Mouse (Mus musculus) thymus, postnatal 4 days (tissue): ENCODE data around the gene Tfeb.

ENCODE experiments used
- DNase-seq: peaks from one replicate; pipeline ENCODE4 v3.0.0; 2021

Gene Tfeb

DNA sequence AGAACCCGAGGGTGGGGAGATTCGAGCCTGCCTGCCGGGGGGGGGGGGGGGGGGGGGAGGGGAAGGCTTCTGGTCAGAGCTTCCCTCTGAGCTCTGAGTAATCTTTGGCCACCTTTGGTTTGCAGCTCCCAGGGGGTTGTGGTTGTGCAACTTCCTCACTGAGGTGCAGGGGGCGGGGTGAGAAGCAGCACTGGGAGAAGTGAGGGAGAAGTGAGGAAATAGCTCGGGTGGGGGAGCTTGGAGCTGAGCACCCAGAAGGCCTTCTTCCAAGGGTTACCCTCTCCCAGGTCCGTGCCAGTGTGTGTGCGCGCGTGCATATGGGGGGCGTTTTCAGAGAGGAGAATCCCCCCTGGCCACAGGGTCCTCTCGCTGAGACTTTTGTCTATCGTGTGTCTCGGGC is 17.4 kb downstream of the Tfeb start:
- peak; percentile 32 for DNase-seq

DNA sequence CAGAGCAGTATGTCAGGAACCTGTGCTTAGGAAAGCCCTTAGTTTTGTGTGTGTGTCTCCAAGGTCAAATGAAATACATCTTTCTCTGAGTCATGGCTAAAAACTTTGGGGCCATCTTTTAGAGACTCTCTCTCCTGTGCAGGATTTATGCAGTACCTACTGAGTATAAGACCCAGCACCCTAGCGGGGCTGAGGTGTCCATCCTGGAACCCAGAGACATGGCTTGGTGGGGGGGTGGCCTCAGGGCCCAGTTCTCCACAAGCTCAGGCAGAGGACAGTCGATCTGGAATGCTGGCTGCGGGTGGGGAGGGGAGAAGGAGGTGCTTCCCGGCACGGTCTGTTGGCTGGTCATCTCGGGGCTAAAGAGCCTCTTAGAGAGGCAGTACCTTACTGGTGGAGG is 19.5 kb downstream of the Tfeb start:
- DNase-seq: no peak

DNA sequence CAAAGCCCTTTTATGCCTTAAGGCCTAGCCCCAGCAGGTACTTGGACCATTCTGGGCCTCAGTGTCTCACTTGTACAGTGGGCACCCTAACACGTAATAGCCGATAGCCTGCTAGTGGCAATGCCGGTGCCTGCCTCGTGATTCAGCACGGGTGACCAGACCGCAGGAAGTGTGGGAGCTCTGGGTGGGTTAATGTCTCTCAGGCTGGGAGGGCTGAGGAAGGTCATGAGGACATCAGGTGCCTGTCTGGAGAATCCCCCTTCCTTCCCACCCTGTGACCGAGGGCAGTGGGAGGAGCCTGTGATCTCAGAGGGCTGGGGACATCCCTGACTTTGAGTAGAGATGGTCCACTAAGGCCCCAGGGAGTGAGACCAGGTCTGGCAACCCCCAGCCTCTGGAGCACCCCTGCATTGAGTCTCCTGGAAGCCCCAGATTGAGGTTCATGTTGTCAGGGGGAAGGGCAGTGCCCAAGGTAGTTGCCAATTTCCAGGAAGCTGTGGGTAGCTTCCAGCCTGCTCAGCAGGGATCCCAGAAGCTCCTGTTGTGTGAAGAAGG is 20.3 kb downstream of the Tfeb start:
- DNase-seq: no peak

DNA sequence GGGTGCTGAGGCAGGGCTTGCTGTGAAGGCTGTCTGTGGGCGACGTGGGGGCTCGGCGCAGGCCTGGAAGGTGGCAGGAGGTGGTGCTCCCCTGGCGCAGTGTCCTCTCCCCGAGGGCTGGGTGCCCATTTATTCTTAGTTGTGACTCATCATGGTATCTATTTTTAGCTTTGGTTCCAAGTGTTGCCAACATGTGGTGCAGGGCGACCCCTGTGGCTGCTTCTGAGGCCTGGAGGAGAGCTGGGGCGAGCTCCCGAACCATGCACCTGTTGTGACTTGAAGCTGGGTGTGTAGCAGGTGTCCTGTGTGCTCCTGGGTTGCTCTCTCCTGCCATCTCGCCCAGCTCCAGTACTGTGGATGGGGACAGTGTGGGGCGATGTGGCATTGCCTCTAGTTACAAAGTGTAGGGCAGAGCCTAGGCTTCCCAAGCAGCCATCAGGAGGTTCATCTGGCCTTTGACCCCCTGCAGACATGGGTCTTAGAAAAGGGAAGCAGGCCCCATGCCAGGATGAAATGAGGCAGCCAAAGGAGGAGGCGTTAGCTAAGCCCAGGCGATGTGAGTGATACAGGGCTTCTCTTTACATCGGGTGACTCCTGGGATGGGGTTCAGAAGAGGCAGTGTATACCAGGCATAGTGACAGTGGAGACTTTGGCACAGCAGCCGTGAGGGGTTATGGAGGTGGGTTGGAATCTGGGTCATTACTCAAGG is 23.0 kb downstream of the Tfeb start:
- peak; percentile 54 for DNase-seq

DNA sequence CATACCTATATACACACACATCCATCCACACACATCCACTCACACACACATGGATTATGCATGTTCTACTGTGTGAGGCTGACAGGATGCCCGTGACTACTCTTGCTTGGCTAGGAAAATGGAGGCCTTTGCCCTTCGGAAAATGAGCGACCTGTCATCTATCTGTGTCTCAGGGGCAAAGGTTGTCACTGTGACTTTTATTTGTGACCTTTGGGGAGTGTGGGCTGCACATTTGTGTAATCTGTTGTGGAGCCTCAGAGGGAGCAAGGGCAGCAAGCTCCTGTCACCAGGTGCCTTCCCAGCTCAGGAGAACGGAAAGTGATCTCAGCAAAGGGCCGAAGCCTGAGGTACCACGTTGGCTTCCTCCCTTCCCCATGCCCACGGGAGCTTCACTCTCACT is 25.2 kb downstream of the Tfeb start:
- DNase-seq: no peak

DNA sequence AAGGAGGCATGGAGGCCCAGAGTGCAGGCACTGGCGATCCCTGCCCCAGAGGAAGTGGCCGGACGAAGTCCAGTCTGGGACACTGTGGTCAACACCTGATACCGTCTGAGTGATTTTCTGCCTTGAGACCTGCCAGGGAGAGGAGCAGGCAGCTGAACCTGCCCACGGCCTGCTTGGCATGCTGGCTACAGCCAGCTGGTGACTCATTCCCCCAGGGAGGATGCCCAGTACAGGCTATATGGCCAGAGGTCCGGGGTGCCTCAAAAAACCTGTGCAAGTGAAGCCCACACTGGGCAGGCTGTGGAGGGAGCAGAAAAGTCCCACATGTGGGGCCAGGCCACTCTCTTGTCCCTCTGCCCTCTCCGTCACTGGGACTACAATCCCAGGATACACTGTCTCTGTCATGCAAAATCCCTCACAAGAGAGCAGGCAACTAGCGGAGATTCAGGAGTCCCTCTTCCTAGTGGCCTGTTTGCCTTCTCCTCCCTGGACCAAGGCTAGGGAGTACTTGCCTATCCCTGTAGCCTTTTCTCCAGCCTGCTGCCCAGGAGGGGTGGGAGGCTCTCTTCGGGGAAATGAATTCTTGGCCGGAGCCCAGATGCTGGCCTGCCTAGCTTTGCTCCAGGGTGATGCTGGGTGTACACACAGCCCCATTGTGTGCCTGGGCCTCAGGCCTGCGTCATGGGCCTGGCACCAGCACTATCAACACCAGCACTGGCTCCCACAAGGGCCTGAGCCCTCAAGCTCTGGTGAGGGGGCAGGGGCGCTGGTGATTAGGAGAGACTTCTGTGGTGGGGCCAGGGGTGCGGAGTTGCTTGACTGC is 25.9 kb downstream of the Tfeb start:
- no peak for DNase-seq

DNA sequence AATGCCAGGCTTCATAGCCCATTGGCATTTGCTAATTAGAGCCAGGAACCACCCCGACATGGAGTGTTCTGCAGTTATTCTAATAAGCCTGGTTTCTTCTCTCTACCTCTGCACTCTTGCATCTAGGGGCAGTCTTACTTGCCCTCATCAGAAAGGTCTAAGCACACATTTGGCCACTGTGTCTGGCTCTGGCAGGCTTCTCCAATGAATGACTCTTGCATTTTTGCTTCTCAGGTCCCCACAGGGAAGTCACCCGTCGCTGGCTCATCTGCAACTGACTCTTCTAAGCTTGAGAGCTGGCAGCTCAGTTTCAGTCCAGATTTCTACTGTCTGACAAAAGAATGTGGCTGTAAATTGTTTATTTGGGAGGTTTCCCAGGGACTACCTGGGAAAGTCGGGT is 29.2 kb downstream of the Tfeb start:
- DNase-seq: no peak

DNA sequence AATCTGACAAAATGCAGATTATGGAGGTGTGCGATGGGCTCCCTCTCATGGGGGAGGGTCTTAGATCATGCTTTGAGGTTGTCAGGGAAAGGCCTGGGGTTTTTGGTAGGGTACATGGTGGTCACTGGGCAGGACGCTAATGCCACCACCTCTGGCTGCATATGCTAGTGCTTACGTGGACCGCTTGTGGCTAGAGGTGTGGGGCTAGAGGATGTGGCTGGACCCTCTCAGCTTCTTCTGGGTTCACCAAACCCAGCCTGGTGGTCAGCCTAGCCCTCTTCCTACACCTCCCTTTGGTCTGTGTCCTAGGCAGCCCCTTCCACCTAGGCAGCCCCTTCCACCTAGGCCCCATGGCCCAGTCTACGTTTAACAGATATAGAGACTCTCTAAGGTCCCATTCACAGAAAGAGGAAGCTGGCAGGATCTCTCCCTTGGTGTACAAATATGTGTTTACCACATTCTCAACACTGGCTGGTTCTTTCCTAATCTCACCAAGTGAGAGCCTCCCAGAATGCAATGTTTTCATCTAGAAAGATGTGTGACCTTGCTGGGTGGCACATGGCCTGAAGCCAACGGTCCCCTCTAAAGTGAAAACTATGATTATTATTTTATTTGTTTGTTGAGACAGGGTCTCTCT is 29.7 kb downstream of the Tfeb start:
- DNase-seq: no peak

DNA sequence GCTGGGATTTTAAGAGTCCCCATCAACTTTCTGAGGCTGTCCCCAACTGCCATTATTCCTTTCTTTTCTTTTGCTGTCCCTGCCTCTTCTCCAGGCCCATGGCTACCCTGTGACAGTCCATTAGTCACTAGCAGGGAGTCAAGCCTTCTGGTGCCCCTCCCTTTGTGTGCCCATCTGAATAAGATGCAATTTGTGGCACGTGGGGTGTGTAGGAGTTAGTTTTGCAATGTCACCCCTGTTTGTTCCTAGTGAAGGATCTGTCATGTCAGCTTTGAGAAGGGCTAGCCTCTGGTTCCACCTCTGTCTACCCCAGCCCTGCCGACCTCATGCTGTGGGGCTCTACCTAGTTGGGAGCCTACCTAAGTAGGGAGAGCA is 30.2 kb downstream of the Tfeb start:
- DNase-seq: no peak

DNA sequence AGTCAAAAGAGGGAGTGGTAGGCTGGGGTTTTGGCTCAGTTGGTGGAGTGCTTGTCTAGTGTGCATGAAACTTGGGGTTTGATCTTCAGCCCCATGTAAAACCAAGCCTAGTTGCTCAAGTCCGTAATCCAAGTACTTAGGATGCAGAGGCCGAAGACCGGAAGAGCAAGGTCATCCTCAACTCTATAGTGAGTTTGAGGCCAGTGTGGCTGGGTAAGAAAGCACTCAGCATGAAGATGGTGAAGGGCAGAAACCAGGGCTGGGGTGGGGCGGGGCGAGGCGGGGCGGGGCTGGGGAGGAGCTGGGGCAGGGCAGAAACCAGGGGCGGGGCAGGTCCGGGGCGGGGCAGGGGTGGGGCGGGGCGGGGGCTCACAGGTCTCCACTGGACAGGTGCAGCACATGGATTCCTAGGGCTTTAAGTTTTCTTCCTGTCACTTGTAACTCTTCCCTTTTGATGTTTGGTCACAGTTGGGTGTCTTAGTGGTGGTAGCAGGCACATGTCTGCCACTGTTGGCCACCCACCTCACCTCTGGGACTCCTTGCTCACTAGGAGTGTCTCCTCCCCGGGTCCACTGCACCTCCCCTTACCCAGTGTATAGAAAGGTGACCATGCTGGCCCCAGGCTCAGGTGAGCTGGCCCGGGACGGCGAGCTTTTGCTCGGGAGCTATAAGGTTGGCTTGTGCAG is 30.8 kb downstream of the Tfeb start:
- no peak for DNase-seq

DNA sequence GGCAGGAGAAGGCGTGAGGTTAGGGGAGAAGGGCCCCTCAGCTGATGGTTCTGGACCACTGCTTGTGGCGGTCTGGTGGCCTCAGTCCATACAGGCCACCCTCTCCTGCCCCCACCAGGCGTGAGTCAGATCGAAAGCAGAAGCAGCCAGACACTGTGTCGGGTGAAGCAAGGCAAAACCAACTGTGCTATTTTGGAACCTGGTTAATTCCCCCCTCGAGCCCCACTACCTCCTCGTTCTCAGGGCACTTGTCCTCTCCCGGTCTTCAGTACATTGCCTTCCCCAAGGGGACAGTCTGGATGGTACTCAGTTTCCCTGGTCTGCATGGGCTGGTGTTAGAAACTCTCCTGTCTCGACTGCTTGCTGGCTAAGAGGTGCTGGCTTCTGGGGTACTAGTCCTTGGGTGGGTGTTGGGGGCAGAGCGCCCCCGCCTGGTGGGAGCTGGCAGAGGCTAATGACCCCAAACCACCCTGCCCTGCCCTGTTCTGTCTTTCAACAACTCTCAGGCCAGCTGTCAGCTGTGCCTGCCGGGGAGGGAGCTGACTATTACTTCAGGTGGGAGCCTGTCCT is 32.0 kb downstream of the Tfeb start:
- DNase-seq: peak; percentile 73

DNA sequence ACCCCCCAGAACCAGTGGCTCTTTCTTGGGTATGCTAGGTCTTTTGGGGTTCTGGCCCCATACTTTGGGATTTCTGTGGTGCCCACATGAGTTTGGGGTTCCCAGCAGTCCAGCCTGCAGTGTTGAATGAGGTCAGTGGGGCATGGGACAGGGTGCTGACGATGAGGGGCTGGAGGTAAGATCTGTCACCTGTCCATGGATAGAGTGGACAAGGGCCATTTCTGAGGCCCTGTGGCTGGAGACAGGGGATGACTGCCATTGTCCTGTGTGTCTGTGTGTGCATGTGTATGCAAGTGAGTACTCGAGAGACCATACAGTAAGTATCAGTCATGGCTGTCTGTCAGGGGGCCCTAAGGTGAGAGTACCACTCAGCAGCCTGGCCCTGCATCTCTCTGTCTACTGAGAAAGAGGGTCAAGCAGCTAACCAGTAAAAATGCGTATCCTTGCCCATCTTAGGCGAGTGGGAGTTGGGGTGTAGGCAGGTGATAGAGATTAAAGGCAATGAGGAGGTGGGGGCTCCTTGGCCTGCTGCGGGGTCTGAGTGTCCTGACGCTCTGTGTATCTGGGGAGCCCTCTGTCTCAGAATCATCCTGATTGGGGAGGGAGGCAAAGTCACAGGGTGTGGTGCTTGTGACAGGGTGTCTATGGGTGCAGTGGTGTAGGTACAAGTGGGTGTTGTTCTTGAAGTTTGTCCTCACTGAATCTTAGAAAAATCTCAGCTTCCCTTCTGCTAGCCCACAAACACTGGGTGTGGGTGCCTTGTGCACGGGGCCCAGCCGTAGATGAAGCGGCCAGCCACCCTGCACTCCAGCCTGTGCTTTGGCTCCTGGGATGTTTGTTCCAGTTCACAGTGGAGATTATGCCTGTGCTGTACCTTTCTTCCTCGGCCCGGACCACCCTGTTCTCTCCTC is 32.8 kb downstream of the Tfeb start:
- no peak for DNase-seq

DNA sequence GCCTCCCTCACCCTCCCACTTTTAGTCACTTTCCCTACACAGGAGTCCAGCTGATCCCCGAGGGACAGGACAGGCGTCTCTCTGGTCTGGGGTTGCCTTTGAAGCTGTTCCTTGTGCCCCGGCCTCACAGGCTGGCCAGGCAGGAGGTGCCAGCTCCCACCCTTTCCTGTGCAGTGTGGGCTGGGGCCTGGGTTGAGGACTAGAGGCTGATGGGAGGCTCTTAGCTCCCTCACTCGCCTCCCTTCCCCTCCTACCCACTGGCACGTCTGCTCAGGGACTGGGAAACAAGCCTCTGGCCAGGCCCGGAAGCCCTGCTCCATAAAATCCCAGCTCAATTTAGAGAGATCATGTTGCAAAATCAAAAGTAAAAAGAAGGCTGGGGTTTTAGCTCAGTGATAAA is 36.8 kb downstream of the Tfeb start:
- no peak for DNase-seq

DNA sequence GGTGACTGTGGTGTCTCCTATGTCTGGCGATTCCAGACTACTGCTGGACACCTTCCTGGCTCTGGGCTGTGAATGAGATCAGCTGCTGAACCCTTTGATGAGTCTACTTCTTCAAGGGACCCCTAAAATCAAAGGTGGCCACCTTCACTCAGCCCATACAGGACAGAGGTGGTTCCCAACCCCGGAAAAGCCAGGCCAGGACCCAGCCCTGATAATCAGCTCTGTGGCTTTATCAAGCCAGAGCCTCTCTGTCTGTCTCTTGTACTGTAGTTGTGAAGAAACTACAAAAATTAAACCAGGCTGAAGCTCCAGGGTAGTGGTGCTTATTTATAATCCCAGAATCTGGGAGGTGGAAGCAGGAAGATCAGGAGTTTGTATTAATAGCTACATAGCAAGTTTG is 40.3 kb downstream of the Tfeb start:
- DNase-seq: no peak

DNA sequence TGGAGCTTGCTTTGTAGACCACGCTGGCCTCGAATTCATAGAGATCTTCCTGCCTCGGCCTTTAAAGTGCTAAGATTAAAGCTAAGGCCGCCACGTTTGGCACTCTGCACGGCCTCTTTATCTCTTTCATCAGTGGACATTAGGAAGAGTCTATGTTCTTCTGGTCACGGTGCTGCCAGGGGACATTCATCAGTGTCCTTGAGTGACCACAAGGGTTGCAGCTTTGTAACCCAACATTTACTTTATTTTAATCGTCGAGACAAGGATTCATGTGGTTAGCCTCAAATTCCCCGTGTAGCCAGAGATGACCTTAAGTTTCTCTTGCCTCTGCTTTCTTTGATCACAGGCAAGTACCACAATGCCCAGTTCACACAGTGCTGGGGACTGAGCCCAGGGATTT is 43.6 kb downstream of the Tfeb start:
- no peak for DNase-seq

DNA sequence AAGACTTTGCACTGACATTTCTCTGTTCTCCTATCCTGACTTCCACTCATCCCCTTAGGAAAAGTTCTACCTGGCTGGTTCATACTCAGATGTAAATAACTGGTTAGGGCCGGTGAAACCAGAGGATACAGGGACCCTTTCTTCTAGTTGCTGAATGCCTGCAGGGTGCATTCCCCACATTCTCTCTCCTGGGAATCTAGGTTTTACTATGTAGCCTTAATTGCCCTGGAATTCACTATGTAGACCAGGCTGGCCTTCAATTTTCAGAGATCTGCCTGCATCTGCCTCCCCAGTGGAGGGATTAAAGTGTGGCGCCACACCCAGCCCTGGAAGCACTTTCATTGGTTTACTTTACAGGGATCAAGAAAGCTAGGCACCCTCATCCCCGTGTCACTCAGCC is 45.7 kb downstream of the Tfeb start:
- DNase-seq: no peak

DNA sequence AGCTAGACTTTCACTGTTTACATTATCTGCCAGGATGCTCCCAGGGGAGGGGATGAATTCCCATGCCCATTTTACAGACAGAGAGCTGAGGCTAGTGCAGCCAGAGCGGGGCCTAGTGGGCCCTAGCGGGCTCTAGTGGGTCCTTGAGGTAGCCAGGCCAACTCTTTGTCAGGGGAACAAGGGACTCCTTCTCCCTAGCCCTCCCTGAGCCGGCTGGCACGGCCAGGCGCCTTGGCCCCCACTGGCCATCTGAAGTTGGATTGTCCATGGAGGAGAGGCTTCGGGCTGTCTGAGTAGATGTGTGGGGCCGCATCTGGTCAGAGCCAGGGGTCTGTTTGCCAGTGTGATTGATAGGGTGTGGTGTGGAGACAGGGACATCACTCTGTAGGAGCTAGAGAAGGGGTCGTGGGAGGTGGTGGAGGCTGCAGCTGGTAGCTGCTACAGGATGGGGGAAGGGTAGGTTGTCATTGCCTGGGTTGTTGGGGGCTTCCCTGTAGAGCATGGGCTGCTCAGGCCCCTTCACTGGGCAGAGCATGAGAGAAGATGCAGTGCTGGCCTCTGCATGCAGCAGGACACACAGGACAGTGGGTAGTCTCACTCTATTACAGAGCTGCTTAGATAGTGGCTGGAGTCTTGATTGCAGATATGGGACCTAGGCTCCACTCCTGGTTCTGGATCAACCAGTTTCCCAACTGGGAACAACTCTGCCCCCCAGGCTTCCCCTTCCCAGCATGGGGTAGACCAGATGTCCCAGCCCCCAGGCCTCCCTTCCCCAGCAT is 46.8 kb downstream of the Tfeb start:
- no peak for DNase-seq

DNA sequence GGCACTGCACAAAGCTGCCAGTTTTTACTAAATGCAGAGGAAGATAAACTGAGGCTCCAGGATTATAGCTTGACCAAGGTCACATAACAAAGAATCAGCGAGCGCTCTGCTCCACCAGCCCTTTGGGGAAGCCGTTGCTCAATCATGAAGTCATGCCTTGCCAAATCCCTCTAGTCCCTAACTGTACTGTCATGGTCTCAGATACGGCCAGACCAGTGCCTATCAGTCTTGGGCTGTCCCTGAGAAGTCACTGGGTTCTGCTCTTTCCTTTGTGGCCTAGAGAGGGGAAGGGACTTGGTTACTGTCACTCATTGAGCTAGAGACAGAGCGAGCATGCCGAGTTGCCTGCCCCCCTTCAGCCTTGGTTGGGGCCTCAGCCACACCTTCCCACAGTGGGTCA is 47.6 kb downstream of the Tfeb start:
- no peak for DNase-seq

DNA sequence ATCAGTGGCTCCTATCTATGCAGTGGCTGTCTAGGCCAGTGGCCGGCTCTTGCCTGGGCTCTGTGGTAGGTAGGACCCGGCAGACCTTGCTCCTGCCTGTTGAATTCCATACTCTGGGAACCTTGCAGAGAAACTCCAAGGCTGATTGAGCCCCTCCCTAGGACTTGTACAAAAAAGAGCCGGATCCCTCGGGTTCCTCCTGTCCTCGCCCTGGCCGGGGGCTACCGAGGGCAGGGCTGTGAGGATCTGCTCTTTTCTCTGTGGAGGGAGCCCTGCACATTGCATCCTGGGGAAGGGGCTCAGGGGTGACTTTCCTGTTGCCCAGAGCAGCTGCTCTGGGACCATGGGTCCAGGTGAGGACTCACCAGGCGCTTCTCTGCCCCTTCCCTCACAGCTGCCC is 50.8 kb downstream of the Tfeb start:
- no peak for DNase-seq

DNA sequence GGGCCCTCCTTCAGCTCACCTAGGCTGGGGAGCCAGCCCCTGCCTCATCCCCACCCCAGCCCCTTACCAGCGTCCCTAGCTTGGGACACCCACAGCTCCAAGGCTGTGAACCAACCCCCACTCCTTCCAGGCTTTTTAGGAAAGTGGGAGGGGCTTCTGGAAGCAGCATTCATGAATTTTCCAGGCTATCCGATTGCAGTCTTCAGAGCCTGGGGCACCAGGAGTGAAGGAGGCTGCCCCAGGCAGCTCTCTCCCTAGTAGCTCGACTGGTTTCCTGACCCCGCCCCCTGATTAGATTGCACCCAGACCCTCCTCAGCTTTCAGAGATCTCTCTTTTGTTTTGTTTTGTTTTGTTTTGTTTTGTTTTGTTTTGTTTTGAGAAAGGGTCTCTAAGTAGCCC is 51.5 kb downstream of the Tfeb start:
- DNase-seq: no peak

DNA sequence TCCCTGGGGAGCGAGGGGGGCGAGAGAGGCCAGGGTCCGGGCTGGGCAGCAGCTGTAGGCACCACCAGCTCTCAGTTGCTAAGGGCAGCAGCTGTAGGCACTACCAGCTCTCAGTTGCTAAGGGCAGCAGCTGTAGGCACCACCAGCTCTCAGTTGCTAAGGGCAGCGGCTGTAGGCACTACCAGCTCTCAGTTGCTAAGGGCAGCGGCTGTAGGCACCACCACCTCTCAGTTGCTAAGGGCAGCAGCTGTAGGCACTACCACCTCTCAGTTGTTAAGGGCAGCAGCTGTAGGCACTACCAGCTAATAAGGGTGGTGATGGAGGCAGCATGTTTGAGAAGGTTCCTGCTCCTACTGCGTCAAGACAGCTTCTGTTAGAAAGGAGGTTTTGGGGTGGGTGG is 52.2 kb downstream of the Tfeb start:
- no peak for DNase-seq
